Mouse (Mus musculus): Measurements from ENCODE around the gene Foxp1.

Gene Foxp1

GRCm38 (mm10) chr6:99211663-99212333, 310.7 kb downstream of the Foxp1 start:
- DNase-seq (ENCODE audit: low read depth, low spot score): no peak

DNA sequence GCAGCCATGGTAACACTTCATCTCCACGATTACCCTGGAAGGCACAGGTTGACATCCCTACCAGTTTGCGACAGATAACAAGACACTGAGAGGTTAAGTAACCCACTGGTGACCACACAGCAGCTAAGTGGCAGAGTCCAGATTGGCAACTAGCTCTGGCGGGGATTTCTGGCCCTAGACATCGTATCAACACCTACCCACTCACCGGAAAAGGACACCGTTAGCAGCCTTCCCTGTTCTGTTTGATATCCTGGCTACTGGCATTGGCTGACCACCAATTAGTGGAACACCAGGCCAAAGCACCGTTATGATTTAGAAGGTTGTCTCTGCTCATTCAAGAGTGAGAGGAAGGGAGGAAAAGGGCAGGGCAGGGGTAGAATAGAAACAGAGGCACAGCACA, 312.4 kb downstream of the Foxp1 start:
- no peak for DNase-seq (ENCODE audit: low read depth, low spot score)

- DNase-seq (ENCODE audit: low read depth, low spot score): no peak
These were observed 315.2 kb downstream of the Foxp1 start for GRCm38 (mm10) chr6:99207226-99207885.

- DNase-seq (ENCODE audit: low read depth, low spot score): no peak
These were observed 316.1 kb downstream of the Foxp1 start for GRCm38 (mm10) chr6:99206437-99206870.

GRCm38 (mm10) chr6:99205587-99206436, 316.7 kb downstream of the Foxp1 start:
- no peak for DNase-seq (ENCODE audit: low read depth, low spot score)

GRCm38 (mm10) chr6:99204780-99205586, 317.5 kb downstream of the Foxp1 start:
- no peak for DNase-seq (ENCODE audit: low read depth, low spot score)

- DNase-seq (ENCODE audit: low read depth, low spot score): peak; percentile 48
These were observed 318.3 kb downstream of the Foxp1 start for GRCm38 (mm10) chr6:99204052-99204779.

GRCm38 (mm10) chr6:99203231-99203630, 319.3 kb downstream of the Foxp1 start:
- DNase-seq (ENCODE audit: low read depth, low spot score): peak; percentile 45

- DNase-seq (ENCODE audit: low read depth, low spot score): no peak
These were observed 319.7 kb downstream of the Foxp1 start for GRCm38 (mm10) chr6:99202781-99203180.

DNA sequence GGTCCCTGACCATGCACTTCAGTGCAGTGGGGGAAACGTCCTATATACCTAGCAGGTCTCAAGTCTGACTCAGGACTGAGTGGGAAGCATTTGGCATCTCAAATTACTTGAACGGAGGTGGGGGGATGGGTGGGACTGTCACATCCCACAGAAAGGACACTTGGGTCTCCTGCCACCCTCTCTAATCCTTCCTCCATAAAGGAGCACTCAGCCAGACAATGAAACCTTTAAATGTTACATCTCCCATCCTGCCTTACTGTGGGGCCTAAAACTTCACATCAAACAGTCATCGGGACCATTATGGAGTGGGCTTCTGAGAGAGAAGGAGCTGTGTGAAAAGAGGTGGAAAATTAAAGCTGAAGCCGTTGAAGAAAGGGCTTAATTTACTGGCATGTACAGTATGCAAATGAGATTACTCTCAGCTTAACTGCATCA, 321.2 kb downstream of the Foxp1 start:
- DNase-seq (ENCODE audit: low read depth, low spot score): peak; percentile 62

GRCm38 (mm10) chr6:99200656-99201055, 321.9 kb downstream of the Foxp1 start:
- DNase-seq (ENCODE audit: low read depth, low spot score): no peak

GRCm38 (mm10) chr6:99199277-99199676, 323.2 kb downstream of the Foxp1 start:
- DNase-seq (ENCODE audit: low read depth, low spot score): no peak

DNA sequence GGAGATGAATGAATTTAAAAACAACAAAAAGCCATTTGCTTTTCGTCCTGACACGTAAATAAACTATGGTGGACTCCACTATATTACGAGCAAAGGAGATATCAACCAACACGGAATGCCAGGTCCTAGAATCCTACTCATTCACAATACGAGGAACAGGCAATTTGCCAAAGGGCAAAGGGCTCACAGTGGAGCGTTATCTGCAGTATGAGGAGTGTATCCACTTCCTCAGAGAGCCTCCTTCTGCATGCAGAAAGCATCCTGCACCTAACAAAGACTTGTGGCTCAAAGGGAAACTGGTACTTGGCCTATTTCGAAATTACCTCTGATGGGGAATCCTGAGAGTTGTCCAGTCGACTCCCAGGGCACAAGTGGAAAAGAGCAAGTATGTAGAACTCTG, 328.8 kb downstream of the Foxp1 start:
- no peak for DNase-seq (ENCODE audit: low read depth, low spot score)

DNA sequence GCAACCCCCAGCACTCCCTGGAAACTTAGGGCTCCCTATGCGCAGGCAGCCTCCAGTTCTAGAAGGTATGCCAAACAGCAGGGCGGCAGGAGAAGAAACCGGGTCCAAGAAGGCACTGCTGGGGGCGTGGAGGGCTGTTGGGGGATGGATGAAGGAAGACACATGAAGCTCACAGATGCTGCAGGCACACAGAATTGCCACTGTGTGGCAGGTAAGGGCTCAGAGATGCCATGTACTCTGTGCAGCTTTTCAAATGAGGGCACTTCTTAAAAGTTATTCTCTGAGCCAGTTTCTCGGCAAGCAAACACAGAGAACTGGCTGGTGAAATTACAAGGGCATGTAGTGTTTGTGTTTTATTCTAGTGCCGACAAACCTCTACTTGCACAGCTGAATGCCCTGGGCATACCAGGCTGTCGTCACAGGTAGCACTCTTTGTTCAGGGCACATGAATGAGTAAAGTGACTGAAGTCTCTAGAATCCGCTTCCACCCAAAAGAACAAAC, 330.8 kb downstream of the Foxp1 start:
- DNase-seq (ENCODE audit: low read depth, low spot score): no peak

DNA sequence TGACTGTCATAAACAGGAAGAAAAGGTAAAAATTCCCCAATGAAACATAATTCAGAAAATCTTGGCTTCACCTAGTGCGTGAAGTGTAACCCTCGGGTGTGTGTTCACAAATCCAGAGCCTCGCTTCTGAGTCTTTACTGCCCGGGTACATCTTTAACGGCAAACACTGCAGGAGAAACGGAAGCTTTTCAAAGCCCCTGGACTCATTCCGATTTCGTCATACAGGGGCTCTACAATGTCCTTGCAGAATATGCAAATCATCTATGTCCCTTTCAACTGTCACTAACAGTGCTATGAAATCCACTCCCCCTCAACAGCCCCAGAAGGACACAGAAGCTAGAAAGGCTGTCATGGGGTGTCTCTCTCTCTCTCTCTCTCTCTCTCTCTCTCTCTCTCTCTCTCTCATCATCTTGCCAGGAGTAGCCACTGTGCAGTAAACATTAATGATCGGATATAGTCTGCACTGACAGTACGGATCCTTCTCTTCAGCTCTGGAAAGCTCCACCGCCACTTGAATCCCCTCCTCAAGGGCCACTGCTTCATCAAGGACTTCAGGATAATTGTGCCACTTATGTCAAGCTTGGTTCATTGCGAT, 331.4 kb downstream of the Foxp1 start:
- no peak for DNase-seq (ENCODE audit: low read depth, low spot score)

- DNase-seq (ENCODE audit: low read depth, low spot score): no peak
These were observed 332.6 kb downstream of the Foxp1 start for GRCm38 (mm10) chr6:99189967-99190366.

DNA sequence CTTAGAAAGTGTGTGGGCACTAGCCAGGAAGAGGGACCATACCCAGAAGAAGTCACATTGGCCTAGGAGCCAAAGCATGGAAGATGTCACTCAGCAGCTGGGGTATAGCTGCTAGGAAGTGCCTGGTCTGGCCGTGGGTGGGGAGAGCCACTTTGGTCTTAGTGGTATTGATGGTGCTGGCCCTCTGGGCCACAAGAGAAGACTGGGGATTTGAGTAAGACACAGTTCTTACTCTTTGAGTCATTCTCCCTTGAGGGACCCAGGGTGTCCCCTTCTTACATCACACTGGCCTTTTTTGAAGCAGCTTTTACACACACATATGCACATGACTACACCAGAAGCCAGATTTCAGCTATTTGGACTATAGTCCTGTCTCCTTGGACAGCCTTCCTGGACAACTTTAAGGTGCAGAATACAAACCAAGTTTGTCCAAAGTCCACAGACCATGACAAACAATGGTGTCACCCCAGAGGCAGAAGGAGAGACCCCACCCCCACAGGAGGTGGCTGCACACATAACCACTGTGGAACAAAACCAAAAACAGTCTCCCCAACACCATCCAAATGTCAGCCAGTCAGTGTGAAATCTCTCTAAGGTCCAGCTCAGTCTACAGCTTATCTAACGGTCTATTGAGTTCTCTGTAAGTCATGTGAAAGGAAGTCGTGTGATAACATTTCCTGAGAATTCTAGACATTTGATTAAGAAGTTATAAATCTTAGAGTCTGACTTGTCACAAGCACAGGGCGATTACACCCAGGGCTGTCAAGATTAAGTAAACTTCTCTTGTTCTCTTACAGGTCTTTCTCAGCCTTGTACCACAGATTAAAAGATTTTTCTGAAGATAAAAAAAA, 333.9 kb downstream of the Foxp1 start:
- DNase-seq (ENCODE audit: low read depth, low spot score): no peak

DNA sequence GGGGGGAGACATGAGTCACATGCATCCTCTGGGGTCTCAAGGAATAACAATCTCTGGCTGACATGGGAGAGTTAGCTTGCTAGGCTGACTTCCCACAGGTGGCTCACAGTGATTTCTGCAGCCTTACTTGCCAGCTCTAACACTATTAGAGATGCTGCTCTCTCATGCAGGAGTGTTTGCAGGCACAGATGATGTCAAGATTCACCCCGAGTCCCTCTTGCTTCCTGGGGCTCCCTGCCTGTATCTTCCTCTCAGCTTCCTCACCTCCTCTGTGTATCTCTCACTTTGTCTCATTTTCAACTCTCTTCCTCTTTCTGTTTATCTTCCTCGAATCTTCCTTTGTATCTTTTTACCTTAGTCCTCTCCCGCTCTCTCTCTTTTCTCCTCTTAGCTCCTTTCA, 334.6 kb downstream of the Foxp1 start:
- no peak for DNase-seq (ENCODE audit: low read depth, low spot score)

GRCm38 (mm10) chr6:99187415-99187814, 335.1 kb downstream of the Foxp1 start:
- DNase-seq (ENCODE audit: low read depth, low spot score): no peak
